ENCODE assay signal across 22 mouse cellular contexts in the genomic region with DNA sequence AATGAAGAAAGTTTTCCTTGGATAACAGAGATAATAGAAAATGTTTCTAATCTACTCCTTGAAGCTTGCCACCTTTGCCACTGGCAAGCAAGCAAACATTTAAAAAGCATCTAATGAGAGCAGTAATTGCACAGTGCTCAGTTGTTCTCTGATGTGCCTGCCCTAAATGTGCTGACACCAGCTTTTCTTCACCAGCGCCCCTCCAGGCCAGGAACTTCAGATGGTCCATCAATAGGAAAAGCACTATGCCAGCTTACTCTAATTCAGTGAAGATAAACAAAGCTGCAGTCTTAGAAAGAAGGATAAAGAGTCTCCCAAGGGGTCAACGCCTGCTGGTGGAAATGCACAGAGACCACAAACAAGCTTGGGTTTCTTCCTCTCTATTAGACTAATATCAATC.
DNase-seq lines count a peak whose midpoint lies in the region; ATAC-seq lines count a peak whose summit lies in the region.
"Had no signal": no experiment of that assay in that cellular context is flagged by ENCODE, and none has a peak within 500 bp of the region (broad histone marks: within the 10 kb centered on the region; RNA-seq: fewer than 3 reads in every experiment).

No protein-coding gene starts in this region.

- H3K36me3 ChIP-seq in midbrain, embryonic 11.5 days (ENCODE audit: control insufficient read depth, insufficient read depth, low read length) = no peaks in the 10 kb centered on the region
- H3K36me3 ChIP-seq in midbrain, embryonic 13.5 days = no peaks in the 10 kb centered on the region
- H3K36me3 ChIP-seq in forebrain, embryonic 13.5 days (ENCODE audit: poor library complexity, severe bottlenecking) = no peaks in the 10 kb centered on the region
- H3K36me3 ChIP-seq: hindbrain, embryonic 10.5 days; midbrain, embryonic 10.5 days had no signal

- ATAC-seq in midbrain, embryonic 11.5 days (ENCODE audit: low FRiP score) = 0 out of 2 replicates have a peak, but pooled peaks have one; percentile 30
- ATAC-seq in midbrain, embryonic 13.5 days = no peak
- ATAC-seq in forebrain, embryonic 13.5 days = peak; percentile 88
- ATAC-seq in megakaryocyte-erythroid progenitor cell, adult 5-6 weeks (replicated peaks; ENCODE audit: low FRiP score, low TSS enrichment, poor library complexity, severe bottlenecking) = no peak
- ATAC-seq: inflammation-experienced regulatory T-cells, adult 6 months; Patski had no signal

- H3K4me3 ChIP-seq in midbrain, embryonic 11.5 days (ENCODE audit: low read depth, low read length) = no peak overlapping the region
- H3K4me3 ChIP-seq in midbrain, embryonic 13.5 days (replicated peaks) = no peak overlapping the region
- H3K4me3 ChIP-seq in forebrain, embryonic 13.5 days = no peak overlapping the region
- H3K4me3 ChIP-seq: hindbrain, embryonic 10.5 days; midbrain, embryonic 10.5 days had no signal

- H3K27me3 ChIP-seq in midbrain, embryonic 11.5 days (ENCODE audit: control insufficient read depth, insufficient read depth, low read length) = no peaks in the 10 kb centered on the region
- no peaks in the 10 kb centered on the region for H3K27me3 ChIP-seq in midbrain, embryonic 13.5 days
- H3K27me3 ChIP-seq in forebrain, embryonic 13.5 days = no peaks in the 10 kb centered on the region
- H3K27me3 ChIP-seq: Patski had no signal

- no peak overlapping the region for H3K4me2 ChIP-seq in midbrain, embryonic 11.5 days
- no peak overlapping the region for H3K4me2 ChIP-seq in midbrain, embryonic 13.5 days (replicated peaks)
- no peak overlapping the region for H3K4me2 ChIP-seq in forebrain, embryonic 13.5 days
- H3K4me2 ChIP-seq: heart, embryonic 11.5 days had no signal

- no peak overlapping the region for H3K27ac ChIP-seq in midbrain, embryonic 11.5 days (ENCODE audit: low read depth, low read length)
- H3K27ac ChIP-seq in midbrain, embryonic 13.5 days = no peak overlapping the region
- H3K27ac ChIP-seq in forebrain, embryonic 13.5 days = no peak overlapping the region
- H3K27ac ChIP-seq: hindbrain, embryonic 10.5 days; macrophage; midbrain, embryonic 10.5 days had no signal

- WGBS in midbrain, embryonic 11.5 days = 46% methylated on average over 2 of the region's 2 CpGs
- WGBS in midbrain, embryonic 13.5 days = 39% methylated on average over 2 of the region's 2 CpGs
- 3% methylated on average over 2 of the region's 2 CpGs for WGBS in forebrain, embryonic 13.5 days

- DNase-seq in embryo, embryonic 11 days = peak; percentile 2
- DNase-seq in embryo, embryonic 9.5 days (ENCODE audit: extremely low spot score) = no peak
- no peak for DNase-seq in midbrain, embryonic 11.5 days (ENCODE audit: low spot score, missing footprints)
- DNase-seq in retina, postnatal 1 day = peak; percentile 95
- no peak for DNase-seq in kidney, adult 9 months
- DNase-seq: cerebellum, adult 11-12 months; cerebellum, postnatal 14 days; kidney, adult 2 months; kidney, postnatal 10 days; layer of hippocampus, postnatal 36 days; right cerebral cortex, adult 18-20 months; right cerebral cortex, postnatal 4 days; thymus, postnatal 36 days had no signal

- no peak overlapping the region for H3K9ac ChIP-seq in midbrain, embryonic 11.5 days (ENCODE audit: low read length)
- H3K9ac ChIP-seq in midbrain, embryonic 13.5 days (replicated peaks) = no peak overlapping the region
- no peak overlapping the region for H3K9ac ChIP-seq in forebrain, embryonic 13.5 days

- no peaks in the 10 kb centered on the region for H3K9me3 ChIP-seq in midbrain, embryonic 11.5 days (ENCODE audit: control insufficient read depth, low read length)
- no peaks in the 10 kb centered on the region for H3K9me3 ChIP-seq in midbrain, embryonic 13.5 days
- no peaks in the 10 kb centered on the region for H3K9me3 ChIP-seq in forebrain, embryonic 13.5 days (replicated peaks)
- H3K9me3 ChIP-seq: hindbrain, embryonic 10.5 days; midbrain, embryonic 10.5 days had no signal

- no peaks in the 10 kb centered on the region for H3K4me1 ChIP-seq in midbrain, embryonic 11.5 days (ENCODE audit: control insufficient read depth, insufficient read depth, low read length)
- H3K4me1 ChIP-seq in midbrain, embryonic 13.5 days (replicated peaks) = no peaks in the 10 kb centered on the region
- no peaks in the 10 kb centered on the region for H3K4me1 ChIP-seq in forebrain, embryonic 13.5 days
- H3K4me1 ChIP-seq: hindbrain, embryonic 10.5 days; midbrain, embryonic 10.5 days had no signal

Comparison
In these comparisons a context has a peak if more than half of its experiments do, and no peak if none do; other contexts are left out.
1. DNase-seq: peak in embryo, embryonic 11 days (single experiment) and retina, postnatal 1 day (single experiment); none in embryo, embryonic 9.5 days (single experiment), midbrain, embryonic 11.5 days (single experiment) and kidney, adult 9 months (single experiment).
2. ATAC-seq: peak in midbrain, embryonic 11.5 days (single experiment) and forebrain, embryonic 13.5 days (single experiment); none in midbrain, embryonic 13.5 days (single experiment) and megakaryocyte-erythroid progenitor cell, adult 5-6 weeks (single experiment).